Mouse (Mus musculus): ENCODE measurements around the gene Ltbp2.

The Ltbp2 gene

DNA sequence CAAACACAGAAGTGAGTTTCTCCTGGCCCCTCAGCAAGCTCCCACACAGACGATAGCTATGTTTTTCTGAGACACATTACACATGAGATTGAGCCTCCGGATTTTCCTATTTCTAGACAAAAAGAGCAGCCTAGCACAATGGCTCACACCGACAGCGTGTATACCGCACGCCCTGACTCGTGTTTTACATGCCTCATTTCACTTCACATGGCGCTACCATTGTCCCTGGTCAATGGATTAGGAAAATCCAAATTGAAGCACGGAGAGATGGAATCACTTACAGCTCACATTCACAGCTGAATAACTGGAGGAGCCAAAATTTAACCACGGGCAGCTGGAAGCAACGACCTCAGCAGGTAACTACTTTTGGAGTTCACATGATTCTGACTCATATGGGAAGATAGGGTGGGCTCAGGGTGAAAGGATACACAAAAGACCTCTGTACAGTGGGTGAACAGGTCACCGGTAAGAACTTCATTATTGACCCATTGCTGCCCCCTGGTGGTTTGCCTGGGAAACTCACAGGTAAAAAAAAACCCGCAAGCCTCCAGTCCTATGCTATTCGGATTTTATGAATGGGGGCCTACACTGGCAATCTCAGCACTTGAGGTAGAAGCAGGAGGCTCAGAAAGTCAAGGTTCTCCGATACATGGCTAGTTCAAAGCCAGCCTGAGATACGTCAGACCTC is 121.2 kb downstream of the Ltbp2 start:
- peak; percentile 53 to 70 for DNase-seq

- peak; percentile 56 to 71 for DNase-seq
Observed at GRCm38 (mm10) chr12:84752131-84752977, 124.0 kb downstream of the Ltbp2 start.

DNA sequence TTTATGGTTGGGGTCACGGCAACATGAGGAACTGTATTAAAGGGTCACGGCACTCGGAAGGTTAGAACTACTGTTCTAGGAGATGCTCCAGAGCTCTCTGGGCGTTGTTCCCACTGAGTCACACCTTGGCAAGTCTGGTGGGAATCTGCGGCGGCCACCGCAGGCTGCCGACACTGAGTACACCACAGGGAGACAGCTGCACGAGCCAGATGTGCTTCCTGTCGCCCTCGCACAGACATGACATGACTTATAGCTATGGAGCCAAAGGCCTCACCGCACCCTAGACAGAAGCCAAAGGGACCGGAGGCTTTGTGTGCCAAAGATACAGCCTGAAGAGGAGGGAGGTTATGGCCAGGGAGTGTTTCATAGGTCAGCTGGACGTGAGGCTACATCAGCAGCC is 125.7 kb downstream of the Ltbp2 start:
- DNase-seq, result peak; percentile 54 to 72

DNA sequence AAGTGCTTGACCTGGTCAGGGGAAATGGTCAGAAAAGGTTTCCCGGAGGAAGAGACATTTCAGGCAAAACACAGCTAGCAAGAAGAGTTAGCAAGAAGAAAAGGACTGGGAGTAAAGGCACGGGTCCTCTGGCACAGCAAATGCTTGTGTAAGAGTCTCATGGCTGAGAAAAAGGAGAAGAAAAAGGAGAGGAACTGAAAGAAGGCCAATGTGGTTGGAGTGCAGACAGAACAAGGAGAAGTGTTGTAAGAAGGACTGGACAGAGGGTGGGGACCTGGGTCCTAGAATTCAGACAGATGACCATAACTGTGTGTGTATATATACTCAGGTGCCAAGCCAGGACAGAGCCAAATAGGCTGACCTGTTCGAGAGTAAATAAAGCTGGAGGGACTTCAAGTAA is 128.2 kb downstream of the Ltbp2 start:
- DNase-seq, result no peak

DNA sequence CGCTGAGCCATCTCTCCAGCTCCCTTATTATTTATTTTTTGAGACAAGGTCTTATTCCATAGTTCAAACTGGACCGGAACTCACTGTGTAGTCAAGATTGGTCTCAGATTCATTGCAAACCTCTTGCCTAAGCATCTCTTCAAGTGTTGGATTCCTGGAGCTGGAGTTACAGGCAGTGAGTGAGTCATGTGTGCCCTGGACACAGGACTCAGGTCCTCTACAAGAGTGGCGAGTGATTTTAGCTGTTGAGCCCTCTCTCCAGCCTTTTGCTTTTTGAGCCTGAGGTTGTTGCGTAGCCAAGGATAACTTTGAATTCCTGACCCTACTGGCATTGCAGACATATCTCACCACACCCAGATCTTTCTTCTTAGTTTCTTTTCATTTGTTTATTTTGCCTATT is 130.6 kb downstream of the Ltbp2 start:
- no peak for DNase-seq

DNA sequence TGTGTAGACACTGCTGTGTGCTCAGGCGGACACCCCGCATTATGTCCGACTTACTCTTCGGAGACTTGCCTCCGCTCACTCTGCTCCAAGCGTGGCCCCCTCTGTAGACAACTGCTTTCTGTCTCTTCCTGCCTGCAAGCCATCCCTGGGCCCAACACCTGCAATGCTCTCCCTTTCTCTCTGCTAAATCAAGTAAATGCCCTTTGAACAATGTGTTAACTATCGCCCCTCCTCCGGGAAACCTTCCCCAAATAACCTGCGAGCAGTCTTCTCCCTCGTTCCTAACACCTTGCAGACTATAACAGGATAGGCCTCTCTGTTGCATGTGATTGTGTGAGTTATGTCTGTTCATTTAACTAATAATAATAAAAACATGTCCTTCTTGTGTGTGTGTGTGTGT is 132.8 kb downstream of the Ltbp2 start:
- DNase-seq, result peak in 1 of 2 experiments; percentile 13

GRCm38 (mm10) chr12:84733366-84733765 is 143.0 kb downstream of the Ltbp2 start:
- DNase-seq, result no peak
